8 mouse cellular contexts compared by ENCODE assay signal in genomic region chr13:51400186-51400719, GRCm38 (mm10). TPM values are rescaled to one million over a fixed set of nuclear protein-coding genes. Genes with fewer than 3 reads are reported as not detected.
DNase-seq lines count a peak whose midpoint lies in the region; ATAC-seq and TF ChIP-seq lines count a peak whose summit lies in the region.

No protein-coding gene starts in this region.

- peak overlapping the region; percentile 51 for H3K4me3 ChIP-seq in heart, embryonic 13.5 days
- peak overlapping the region; percentile 38 for H3K4me3 ChIP-seq in hindbrain, embryonic 14.5 days (replicated peaks; ENCODE audit: low read length)
- peak overlapping the region; percentile 32 for H3K4me3 ChIP-seq in limb, embryonic 14.5 days (replicated peaks; ENCODE audit: low read length)

- no peak for DNase-seq in heart, postnatal 36 days
- DNase-seq in B cell, adult 2 months: peak; percentile 42 to 51
- peak; percentile 76 for DNase-seq in adrenal gland, postnatal 14 days
- DNase-seq in hindbrain, embryonic 14.5 days (ENCODE audit: low spot score): peak; percentile 47
- no peak for DNase-seq in limb, embryonic 14.5 days (ENCODE audit: low spot score)
- peak; percentile 71 for DNase-seq in splenic B cell, adult 2 months (ENCODE audit: low read depth, low spot score)
- DNase-seq in cerebellum, adult 8-10 months: no peak

- WGBS in heart, embryonic 13.5 days: 21% methylated on average over 14 of the region's 14 CpGs
- WGBS in hindbrain, embryonic 14.5 days: 34% methylated on average over 14 of the region's 14 CpGs
- WGBS in limb, embryonic 14.5 days: 13% methylated on average over 12 of the region's 14 CpGs

- H3K9me3 ChIP-seq in heart, embryonic 13.5 days: peaks cover 4% of the 10 kb centered on the region; the same call in 1 of the 2 replicates
- H3K9me3 ChIP-seq in hindbrain, embryonic 14.5 days (ENCODE audit: control insufficient read depth, low read length): peaks cover 3% of the 10 kb centered on the region
- no peaks in the 10 kb centered on the region for H3K9me3 ChIP-seq in limb, embryonic 14.5 days (ENCODE audit: control insufficient read depth, low read length)

- H3K27me3 ChIP-seq in heart, embryonic 13.5 days (replicated peaks): no peaks in the 10 kb centered on the region
- H3K27me3 ChIP-seq in hindbrain, embryonic 14.5 days (ENCODE audit: control insufficient read depth, insufficient read depth, low read length): no peaks in the 10 kb centered on the region
- no peaks in the 10 kb centered on the region for H3K27me3 ChIP-seq in limb, embryonic 14.5 days (ENCODE audit: control insufficient read depth, insufficient read depth, low read length)
- H3K27me3 ChIP-seq in splenic B cell, adult 2 months (ENCODE audit: control insufficient read depth, insufficient read depth, low read length, poor library complexity, severe bottlenecking): no peaks in the 10 kb centered on the region

- H3K27ac ChIP-seq in heart, embryonic 13.5 days (replicated peaks): no peak overlapping the region
- peak overlapping the region; percentile 54; the same call in 1 of the 2 replicates for H3K27ac ChIP-seq in hindbrain, embryonic 14.5 days
- H3K27ac ChIP-seq in limb, embryonic 14.5 days (replicated peaks; ENCODE audit: low read depth, low read length): peak overlapping the region; percentile 13; the same call in 1 of the 2 replicates

- H3K9ac ChIP-seq in heart, embryonic 13.5 days: peak overlapping the region; percentile 75
- peak overlapping the region; percentile 61 for H3K9ac ChIP-seq in hindbrain, embryonic 14.5 days
- peak overlapping the region; percentile 50 for H3K9ac ChIP-seq in limb, embryonic 14.5 days (ENCODE audit: low read depth, low read length, severe bottlenecking)

- peaks cover 16% of the 10 kb centered on the region for H3K4me1 ChIP-seq in heart, embryonic 13.5 days
- H3K4me1 ChIP-seq in hindbrain, embryonic 14.5 days (replicated peaks; ENCODE audit: control insufficient read depth, insufficient read depth, low read length): 0 out of 2 replicates have a peak, but pooled peaks cover 8% of the 10 kb centered on the region
- H3K4me1 ChIP-seq in limb, embryonic 14.5 days (ENCODE audit: control insufficient read depth, insufficient read depth, low read length): peaks cover 9% of the 10 kb centered on the region

- TF ChIP-seq POLR2A in limb, embryonic 14.5 days (IDR thresholded peaks at IDR 0.05; ENCODE audit: borderline replicate concordance, extremely low read depth, insufficient read depth, insufficient read length): no peak

- no peak for ATAC-seq in heart, embryonic 13.5 days (ENCODE audit: extremely low read depth, insufficient number of reproducible peaks, low FRiP score, low TSS enrichment)
- peak; percentile 53 for ATAC-seq in hindbrain, embryonic 14.5 days (ENCODE audit: low FRiP score)
- peak; percentile 44; the same call in 1 of the 2 replicates for ATAC-seq in limb, embryonic 14.5 days (ENCODE audit: low FRiP score, low read depth)

- intact Hi-C loops in heart, postnatal 36 days (cut with DNase I): no loop called here

- H3K4me2 ChIP-seq in heart, embryonic 13.5 days: peak overlapping the region; percentile 82
- peak overlapping the region; percentile 84 for H3K4me2 ChIP-seq in hindbrain, embryonic 14.5 days (replicated peaks)
- H3K4me2 ChIP-seq in limb, embryonic 14.5 days (replicated peaks; ENCODE audit: low read depth, low read length, severe bottlenecking): peak overlapping the region; percentile 92

- no peaks in the 10 kb centered on the region for H3K36me3 ChIP-seq in heart, embryonic 13.5 days
- no peaks in the 10 kb centered on the region for H3K36me3 ChIP-seq in hindbrain, embryonic 14.5 days (replicated peaks; ENCODE audit: control insufficient read depth, insufficient read depth)
- no peaks in the 10 kb centered on the region for H3K36me3 ChIP-seq in limb, embryonic 14.5 days (ENCODE audit: control insufficient read depth, insufficient read depth, low read length)
- no peaks in the 10 kb centered on the region for H3K36me3 ChIP-seq in splenic B cell, adult 2 months (ENCODE audit: control insufficient read depth, insufficient read depth, low read length, poor library complexity, severe bottlenecking)

RNA-seq across cellular contexts. Expression of gene S1pr3, which starts 8.2 kb away (rescaled TPM):
- 19.3 and 24.0 TPM in 2 replicates for polyA plus RNA-seq in heart, embryonic 13.5 days (2015; fragmentation: Nextera tagmentation; extraction: Ambion mirVana)
- total RNA-seq in heart, postnatal 36 days (2021): 10 to 100 TPM; 12.6 to 13.8 TPM
- total RNA-seq in adrenal gland, postnatal 14 days (2021): 14.6 and 21.0 TPM in 2 replicates
- polyA plus RNA-seq in hindbrain, embryonic 14.5 days (2014; fragmentation: Nextera tagmentation; extraction: Ambion mirVana): 14.4 and 14.6 TPM in 2 replicates
- polyA plus RNA-seq in limb, embryonic 14.5 days (2012; rRNA removed): 74.0 and 96.9 TPM in 2 replicates
- polyA plus RNA-seq in limb, embryonic 14.5 days (2014; fragmentation: Nextera tagmentation; extraction: Ambion mirVana): 113 and 135 TPM in 2 replicates

Comparison
In these comparisons a context has a peak if more than half of its experiments do, and no peak if none do; other contexts are left out.
1. DNase-seq: peak in B cell, adult 2 months (2 of 2), adrenal gland, postnatal 14 days (single experiment), hindbrain, embryonic 14.5 days (single experiment) and splenic B cell, adult 2 months (single experiment); none in heart, postnatal 36 days (0 of 2), limb, embryonic 14.5 days (single experiment) and cerebellum, adult 8-10 months (single experiment).
2. Peak in every context shown above with its lines, with median percentiles within 50 percentile points of each other: H3K4me2 ChIP-seq, H3K4me3 ChIP-seq and H3K9ac ChIP-seq.